Mouse (Mus musculus) adrenal gland, postnatal 36 days (tissue): ENCODE results near the gene Ralgds. TPM values are rescaled to one million over a fixed set of nuclear protein-coding genes. Genes with fewer than 3 reads are reported as not detected.
A peak's percentile ranks its signal among the peaks of the same experiment; 100 is the strongest.

Experiments used
- DNase-seq, 2 experiments: peaks; one replicate each; pipeline ENCODE4 v3.0.0; 2021; ENCODE audit warnings: mixed read lengths in 1 of 2
- total RNA-seq, 2 experiments: library from RNA; stranded (reverse); gene quantifications; 2 replicates each; pipeline ENCODE4 v1.2.3; 2021

Gene Ralgds
- total RNA-seq, 2 experiments from 2014 or later = 23.3 to 27.9 TPM

DNA sequence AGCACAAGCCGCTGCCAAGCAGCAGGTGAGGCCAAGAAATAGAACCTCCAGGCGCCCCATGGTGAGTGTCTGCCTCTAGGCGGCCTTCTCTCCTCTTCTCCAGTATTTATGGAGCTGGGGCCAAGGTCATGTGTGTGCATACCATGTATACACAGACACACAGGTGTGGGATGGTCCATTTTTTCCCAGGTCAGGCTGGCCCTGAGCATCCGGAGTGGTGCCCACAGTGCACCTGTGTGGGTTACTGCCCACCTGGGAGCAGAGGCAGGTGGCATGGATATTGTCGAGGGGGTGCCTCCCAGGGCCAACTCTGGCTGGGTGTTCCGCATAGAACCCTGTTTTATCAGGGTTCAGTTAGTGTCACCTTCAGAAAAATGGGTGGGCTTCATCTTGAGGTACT is 50.4 kb downstream of the Ralgds start, which contains the start of gene Cel:
Gene Cel, minus strand, starts transcription at position 101 of the 400 bp plus-strand sequence.
- no peak for DNase-seq

DNA sequence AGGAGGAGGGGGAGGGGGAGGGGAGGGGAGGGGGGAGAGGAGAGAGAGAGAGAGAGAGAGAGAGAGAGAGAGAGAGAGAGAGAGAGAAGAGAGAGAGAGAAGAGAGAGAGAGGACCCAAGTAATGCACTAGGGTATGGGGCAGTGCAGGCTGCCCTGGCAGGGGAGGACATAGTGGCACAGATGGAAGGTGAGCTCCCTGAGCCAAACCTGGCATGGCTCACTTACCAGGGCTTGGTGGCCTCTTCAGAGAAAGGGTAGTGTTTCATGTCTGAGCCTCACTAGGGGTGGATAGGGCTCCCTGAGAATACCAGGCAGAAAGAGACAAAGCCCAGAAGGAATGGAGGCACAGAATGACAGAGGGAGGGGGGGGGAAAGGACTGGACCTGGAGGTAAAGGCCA is 50.9 kb downstream of the Ralgds start:
- no peak for DNase-seq

DNA sequence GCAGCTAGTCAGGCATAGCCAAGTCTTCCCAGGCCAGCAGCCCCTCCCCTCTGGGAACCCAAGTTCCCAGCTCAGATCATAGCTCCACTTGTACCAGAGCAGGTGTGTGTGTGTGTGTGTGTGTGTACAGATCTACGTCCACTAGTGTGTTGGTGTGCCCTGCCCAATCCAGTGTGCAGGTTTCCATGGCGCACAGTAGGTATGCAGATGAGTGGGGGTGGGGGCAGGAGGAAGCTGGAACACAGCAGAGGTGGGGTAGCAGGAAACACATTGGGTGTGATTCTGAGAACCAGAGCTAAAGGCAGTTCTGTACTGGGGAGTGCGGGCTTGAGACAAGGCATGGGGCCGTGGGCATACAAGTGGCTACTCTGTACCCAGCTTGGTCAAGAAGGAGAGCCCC is 51.5 kb downstream of the Ralgds start:
- DNase-seq = no peak

DNA sequence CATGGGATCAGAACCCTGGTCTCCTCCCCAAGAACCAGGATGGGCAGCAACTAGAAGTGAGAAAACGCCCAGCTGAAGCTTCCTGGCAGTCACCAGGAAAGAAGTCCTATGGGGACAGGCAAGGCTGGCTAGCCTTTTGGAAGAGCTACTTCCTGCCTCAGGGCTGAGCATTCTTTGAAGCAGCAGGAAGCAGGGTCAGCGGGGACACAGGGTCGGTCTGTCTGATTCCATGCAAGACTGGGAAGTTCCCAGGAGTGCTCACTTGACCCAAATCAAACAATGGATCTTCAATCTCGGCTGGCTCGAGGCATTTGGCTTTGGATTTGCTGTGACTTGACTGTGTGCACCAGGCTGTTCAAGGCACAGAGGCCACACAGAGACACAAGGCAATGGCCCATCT is 53.6 kb downstream of the Ralgds start:
- DNase-seq = peak; percentile 40 to 57

DNA sequence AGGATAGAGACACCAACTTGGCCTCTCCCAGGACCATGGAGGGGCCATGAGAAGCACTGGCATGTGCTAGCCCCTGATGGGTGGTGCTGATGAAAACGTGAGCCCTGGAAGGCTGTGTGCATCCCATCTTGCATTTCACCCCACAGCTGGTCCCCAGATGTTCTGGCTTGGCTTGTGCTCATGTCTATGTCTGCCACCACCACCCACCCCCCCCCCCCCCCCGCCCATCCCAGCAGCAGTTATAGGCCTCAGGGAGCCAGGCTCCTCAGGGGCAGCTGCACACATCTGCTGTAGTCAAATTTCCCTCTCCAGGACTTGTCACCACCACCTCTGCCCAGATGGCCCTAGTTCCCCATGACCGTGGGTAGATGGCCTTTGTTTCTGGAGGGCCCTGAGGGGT is 57.0 kb downstream of the Ralgds start:
- no peak for DNase-seq

DNA sequence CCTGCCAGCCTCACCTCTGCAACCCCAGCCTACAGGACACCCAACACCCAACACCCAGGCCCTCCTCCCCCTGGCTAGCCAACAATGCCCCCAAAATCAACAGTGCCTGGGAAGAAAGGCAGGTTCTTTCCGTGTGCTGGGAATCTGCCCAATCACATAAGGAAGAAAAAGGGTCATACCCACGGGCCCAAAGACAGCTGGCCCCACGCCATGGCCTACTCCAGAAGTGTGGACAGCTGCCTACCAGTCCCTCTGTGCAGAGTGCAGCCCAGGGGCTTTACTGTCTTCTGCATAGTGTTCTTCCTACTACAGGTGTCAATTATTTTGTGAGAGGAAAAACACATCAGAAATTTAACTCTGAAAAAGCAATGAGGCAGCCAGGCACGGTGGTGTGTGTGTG is 62.4 kb downstream of the Ralgds start:
- DNase-seq = no peak

DNA sequence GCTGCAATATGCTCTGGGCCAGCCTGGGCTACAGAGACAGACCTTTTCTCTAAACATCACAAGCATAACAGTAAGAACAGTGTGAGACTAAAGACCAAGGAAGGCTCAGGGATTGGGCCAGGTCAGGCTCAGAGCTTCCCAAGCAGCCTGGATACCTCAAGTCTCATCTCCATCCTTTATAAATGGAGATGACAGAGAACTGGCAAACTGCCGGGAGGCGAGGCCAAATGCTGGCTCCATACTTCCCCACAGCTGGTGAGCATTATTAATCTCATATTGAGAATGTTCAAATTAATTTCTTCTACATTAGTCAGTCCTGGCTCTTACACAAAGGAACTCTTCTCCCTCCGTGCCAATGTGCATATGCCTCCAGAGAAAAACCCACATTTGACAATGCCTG is 63.9 kb downstream of the Ralgds start:
- no peak for DNase-seq

DNA sequence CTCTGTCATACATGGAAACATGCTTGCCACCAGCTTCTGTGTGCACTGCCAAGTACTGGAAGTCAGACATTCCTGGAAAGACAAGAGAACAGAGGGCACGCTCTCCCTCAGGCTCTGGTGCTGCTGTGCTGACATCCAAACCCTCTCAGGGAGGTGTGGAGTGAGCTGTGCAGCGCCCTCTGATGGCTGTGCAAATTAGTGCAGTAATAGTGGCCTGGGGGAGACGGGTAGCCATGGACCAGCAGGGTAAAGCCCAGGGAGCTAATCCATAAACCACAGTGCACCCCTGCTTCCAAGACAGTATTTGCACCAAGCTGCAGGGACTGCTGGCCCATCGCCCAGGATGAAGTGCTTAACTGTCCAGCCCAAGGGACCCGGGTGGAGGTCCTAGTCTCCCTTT is 65.1 kb downstream of the Ralgds start:
- DNase-seq = peak in 1 of 2 experiments; percentile 29

DNA sequence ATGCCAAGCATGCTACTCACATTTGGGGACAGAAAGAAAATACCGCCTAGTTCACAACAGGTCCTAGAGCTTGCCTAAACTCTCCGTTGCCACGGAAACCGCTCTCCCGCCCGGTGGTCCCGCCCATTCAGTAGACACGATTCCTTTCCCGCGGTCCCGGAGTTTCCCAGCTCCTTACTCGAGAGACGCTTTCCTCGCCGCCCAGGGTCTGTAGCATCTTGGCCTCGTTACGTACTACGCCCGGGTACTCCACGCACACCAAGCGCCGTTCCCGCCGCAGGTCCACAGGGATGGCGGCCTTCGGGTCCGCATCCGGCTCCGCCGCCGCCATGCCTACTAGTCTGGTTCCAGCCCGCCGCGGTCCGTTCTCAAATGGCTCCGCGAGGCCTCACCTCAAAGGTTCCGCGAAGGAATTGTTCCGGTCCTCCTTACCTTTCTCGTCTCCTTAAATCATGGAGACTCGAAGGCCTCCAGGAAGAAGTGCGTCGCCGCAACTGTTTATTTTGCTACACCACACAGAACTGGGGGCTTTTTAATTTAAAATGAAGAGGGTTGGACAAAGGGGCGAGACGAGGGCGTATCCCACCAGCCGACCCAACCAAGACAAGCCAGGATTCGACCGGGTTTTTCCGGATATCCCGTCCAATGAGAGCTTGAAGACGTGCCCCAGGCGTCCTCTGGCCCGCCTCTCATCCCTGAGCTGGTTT is 69.9 kb downstream of the Ralgds start:
- DNase-seq = peak; percentile 87 to 90

DNA sequence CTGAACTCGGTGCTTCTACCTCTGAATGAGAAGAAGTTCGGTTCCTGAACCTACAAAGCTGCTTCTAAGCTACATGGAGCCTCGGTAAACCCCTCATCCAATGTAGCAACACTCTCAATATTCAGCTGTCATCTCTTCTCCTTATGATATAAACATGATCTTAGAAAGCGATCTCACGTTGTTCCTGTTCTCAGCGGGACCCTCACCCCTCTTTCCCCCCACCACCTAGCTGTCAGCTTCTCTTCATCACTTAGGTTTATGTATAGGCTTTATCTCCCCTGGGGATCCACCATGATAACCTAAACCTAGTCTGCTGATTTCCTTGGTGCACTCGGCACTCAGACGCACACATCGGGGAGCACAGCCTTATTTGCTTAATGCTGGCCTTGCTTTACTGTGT is 70.7 kb downstream of the Ralgds start, which contains the start of gene Gtf3c5:
Gene Gtf3c5, minus strand, starts transcription at position 101 of the 400 bp plus-strand sequence.
- no peak for DNase-seq

DNA sequence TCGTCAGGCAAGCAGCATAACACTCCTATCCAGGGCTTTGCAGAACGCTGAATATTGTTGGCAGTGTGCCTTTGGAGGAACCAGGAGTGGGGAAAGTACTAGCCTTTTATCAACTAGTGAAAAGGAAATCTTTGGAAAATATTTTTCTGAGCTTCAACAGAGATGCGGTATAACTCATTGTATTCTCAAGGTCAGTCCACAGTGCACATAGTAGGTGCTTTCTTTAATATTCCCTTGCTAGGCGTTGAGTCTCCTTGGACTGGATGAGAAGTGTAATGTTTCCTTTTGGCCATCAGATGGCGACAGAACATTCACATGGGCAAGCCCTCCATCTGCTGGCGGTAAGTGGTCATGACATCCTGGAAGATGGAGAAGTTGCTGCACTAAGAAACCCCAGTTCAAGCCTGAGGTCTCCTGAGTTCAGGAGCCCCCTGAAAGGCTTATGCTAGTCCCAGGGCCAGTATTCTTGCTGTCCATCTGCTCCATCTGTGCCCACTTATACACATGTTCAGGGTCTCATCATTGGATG is 72.2 kb downstream of the Ralgds start:
- peak; percentile 76 to 79 for DNase-seq

DNA sequence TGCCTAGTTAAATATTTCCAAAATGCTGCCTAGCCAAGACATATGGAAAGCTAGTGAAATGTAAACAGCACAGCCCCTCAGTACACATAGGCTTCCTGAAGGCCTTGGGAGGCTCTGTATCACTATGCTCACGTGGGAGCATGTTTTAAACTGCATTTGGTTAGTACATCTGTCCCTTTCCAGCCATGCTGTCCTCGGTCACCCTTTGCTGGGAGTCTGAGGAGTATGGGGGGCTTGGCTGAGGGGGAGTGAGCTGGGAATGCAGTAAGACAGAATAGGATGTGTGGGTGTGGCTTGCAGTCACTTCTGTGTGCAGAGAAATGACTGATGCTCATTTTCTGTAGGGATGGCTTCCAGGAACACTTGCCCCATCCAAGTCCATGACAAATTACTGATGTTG is 72.8 kb downstream of the Ralgds start:
- DNase-seq = no peak

DNA sequence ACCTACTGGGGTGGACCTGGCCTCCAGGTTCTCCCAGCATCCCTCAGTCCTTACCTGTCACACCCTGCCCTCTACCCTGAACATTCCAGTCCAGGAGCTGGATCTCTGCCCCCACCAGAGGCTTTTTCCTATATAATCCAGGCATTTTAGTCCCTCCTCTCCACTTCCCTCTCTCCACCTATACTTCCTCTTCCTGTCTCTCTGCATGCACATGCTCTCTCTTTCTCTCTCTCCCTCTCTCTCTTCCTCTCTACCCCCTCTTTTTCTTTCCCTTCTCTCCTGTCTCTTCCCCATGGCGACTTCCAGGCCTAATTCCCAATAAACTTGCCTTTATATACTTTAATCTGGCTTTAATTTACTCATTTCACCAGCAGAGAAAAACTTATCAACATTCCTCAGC is 75.6 kb downstream of the Ralgds start:
- DNase-seq = no peak

DNA sequence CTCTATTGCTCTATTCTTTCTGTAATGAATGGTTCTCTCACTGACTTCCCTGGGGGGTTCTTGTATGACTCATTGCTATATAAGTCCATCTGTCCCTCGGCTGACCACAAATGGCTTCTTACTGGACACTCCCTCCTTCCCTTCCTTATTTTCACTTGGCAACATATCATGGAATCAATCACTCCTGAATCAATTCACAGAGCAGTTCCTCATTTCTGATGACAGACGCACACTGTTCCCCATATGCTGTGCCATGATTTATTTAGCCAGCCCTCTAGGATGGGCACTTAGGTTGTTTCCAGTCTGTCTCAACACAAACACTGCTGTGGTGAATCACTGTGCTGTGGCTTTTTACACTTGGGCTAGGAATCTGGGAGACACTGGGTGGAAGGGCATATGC is 78.6 kb downstream of the Ralgds start:
- DNase-seq = no peak

DNA sequence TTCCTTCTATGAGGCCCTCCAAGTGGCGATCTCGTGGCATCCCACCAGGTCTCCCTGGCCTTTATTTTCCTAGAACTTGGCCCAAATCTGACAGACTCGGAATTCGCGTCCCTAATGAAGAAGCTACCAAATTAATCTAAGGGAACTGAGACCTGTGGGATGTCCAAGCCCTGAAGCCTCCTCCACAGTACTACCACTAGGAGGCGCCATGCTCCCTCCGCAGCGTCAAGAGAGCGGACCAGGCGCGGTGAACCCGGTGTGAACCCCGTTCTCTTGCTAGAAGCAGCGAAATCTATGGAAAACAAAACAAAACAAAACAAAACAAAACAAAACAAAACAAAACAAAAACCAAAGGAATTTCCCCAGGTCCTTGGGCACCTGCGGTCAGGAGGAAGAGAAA is 79.9 kb downstream of the Ralgds start:
- DNase-seq = peak; percentile 76 to 81

DNA sequence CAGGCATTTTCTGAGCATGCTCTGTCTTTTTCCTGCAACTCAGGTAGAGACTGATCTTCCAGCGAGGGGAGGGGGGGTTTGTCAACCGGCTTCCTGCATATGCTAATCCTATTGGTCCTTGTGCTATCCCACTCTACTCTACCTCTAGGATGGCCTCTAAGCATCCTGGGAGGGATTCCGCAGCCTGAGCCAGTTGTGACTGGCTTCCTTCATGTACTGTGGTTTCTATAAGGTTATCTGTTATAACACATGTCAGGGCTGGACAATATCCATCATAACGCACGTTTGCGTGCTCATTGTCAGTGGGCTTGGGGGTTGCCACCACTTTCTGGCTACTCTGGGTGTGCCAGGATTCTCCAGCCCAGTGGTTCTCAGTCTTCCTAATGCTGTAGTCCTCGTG is 83.1 kb downstream of the Ralgds start:
- DNase-seq = no peak

DNA sequence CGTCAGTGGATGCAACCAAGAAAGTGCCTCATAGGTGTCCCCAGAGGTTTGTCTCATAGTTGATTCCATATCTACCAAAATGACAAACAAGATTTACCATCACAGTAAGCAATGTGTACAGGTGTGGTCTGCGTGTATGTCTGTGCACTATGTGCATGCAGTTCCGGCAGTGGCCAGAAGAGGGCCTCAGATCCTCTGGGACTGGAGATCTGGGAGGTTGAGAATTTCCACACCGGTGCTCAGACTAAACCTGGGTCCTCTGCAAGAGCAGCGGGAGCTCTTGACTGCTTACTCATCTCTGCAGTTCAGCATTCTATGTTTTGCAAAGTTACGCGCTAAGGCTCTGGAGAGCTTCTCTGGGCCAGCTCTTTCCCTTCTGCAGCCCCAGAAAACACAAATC is 84.1 kb downstream of the Ralgds start:
- DNase-seq = no peak

DNA sequence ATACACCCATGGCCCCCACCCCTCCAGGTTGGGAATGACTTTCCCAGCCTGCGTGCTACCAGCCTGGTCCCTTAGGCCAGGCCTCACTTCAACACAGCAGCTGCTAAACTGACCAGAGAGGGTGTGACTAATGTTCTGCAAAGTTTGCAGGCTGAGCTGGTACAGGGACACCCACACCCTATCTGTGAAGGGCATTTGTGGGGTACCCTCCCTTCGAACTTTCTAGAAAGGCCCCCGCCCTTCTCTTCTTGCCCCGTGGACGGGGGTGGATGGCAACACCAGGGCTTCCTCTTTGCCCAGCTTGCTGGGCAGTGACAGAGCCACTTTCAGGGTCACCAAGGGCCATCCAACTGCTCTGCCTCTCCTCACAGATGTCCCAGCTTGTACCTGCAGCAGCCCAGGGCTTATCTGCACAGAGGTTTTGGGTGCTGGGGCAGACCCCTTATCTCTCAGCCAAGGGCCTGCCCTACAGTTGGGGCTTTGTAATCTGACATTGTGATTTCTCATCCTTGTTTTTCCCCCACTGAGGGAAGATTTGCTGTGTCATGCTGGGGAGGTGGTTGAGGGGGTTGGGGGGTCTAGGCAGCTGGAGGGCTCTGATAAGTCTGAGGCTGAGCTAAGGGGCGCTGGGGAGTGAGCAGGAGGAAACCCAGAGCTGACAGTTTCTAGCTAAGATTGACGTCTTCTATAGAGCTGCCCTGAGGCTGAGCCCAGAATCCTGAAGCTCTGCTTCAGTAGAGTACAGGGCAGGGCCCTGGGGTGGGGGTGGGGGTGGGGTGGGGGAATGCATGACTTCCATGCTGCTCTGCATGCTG is 85.0 kb downstream of the Ralgds start:
- no peak for DNase-seq

DNA sequence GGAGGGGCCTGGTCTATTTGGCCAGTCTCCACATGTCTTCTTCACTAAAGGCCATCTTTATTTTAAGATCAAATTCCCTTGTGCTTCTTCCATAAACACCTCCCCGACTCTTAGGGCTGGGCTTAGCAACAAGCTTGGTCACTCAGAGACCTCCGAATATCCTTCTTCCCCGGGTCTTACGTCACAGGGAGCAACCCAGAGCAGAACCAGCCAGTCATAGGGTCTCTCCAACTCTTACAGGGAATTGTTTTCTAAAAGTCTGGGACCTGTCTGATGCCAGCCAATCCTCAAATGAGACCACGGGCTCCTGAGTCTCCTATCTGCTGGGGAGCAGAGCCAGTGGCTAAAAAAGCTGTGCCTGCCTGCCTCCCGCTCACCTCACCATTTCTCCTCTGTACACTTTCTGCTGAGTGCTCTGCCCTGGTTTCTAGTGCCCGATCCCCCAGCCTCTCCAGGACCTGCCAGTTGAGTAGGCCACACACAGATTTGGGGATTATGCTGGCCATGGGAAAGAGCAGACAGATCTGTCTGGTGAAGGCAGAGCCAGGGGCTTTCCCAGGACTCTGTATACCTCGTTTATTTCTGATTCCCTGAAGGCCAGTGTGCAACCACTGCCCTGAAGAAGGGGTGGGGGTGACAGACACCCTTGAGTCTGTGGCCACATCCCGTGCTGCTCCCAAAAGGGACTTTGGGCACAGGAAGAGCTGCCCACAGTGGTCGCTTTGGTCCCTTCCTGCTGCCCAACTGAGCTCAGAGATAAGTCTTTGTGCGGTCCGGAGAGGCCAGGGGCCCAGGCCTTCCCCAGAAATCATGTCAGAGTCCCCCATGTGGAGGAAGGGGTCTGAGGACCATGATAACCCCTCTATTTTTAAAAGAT is 86.0 kb downstream of the Ralgds start:
- DNase-seq = no peak

DNA sequence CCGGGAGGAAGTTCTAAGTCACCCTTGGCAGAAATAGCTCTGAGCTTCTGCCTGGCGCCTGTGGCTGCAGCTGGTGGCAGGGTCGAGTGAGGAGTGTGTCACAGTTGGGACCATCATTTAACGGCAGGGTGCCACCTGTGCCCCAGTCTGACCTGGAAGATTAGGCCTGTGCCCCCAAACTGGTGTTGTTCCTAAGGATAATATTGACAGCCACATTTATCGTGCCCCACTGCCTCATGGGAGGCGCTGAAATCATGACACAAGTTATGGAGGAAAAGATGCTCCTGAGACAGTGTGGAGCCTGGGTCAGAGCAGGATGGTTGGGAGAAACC is 86.6 kb downstream of the Ralgds start:
- DNase-seq = no peak

DNA sequence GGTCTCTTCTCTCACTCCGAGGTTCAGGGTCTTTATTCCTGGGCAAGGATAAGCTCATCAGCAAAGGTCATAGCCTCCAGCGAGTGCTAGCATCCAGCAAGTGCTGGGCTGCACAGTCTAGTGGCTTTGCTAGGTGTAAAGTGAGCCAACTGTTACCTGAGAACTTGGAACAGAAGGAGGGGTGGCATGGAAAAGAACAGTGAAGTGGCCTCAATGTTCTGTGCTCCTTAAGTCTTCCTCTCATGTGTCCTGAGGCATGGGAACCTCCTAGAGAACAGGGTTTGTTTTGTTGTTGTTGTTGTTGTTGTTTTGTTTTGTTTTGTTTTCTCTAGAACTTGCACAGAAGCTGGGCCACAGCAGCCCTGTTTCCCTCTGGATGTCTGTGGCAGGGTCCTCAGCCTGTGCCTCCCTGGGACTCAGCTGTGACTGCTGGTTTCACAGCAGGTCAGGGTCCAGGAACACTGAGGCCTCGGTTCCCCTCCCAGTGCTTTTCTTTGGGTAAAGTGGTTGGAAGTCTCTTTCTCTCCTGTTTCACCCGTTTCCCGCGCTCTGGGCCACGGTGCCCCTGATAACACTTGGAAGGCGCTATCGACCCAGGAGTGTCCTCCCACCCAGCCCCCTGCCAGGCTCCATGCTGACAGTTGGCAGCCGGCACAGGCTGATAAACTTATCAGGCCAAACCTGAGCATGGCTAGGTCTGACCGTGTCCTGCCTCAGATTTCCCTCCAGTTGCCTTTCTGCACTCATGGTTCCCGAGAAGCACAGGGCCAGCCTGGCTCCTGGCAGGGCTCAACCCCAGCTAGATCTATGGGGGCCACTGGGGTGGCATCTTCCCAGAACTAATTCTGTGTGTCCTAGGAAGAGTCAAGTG is 89.0 kb downstream of the Ralgds start:
- no peak for DNase-seq
